Comparison of ENCODE assay signal across 35 mouse cellular contexts in the genomic region with DNA sequence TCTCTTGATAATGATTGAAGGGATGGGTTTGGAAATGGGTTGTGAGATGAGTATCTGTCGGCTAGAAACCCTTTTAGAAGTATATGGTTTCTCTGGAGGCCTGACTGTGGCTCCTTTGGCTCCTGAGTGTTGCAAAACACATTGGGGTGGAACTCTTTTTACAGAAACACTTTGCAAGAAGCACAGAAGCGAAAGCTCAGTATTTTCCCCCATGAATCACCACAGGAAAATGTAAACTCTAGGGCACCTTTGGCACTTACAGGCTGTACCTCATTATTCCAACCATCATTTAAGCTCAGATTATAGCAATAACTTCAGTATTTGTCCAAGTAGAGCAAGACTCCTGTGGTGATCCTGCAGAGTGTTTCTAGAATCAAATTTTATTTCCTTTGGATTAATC.
"Had no signal": no experiment of that assay in that cellular context is flagged by ENCODE, and none has a peak within 500 bp of the region (broad histone marks: within the 10 kb centered on the region; RNA-seq: fewer than 3 reads in every experiment).

No protein-coding gene starts in this region.

- H3K27me3 ChIP-seq: heart, embryonic 12.5 days; heart, embryonic 13.5 days; heart, embryonic 15.5 days; hindbrain, embryonic 12.5 days; hindbrain, embryonic 13.5 days; hindbrain, embryonic 15.5 days; kidney, embryonic 15.5 days had no signal

- H3K9ac ChIP-seq: heart, embryonic 12.5 days; heart, embryonic 13.5 days; heart, embryonic 15.5 days; hindbrain, embryonic 12.5 days; hindbrain, embryonic 13.5 days; hindbrain, embryonic 14.5 days; hindbrain, embryonic 15.5 days; kidney, embryonic 15.5 days had no signal

- DNase-seq: heart, postnatal 10 days; heart, postnatal 14 days; heart, postnatal 36 days; heart, postnatal 4 days; kidney, adult 11 months; kidney, adult 18-20 months; kidney, adult 2 months; kidney, adult 8-10 months; kidney, adult 9 months; kidney, postnatal 10 days; kidney, postnatal 14 days; kidney, postnatal 25 days; kidney, postnatal 36 days; kidney, postnatal 4 days; layer of hippocampus, adult 9-11 months; layer of hippocampus, postnatal 36 days had no signal

- H3K4me2 ChIP-seq: heart, embryonic 11.5 days; heart, embryonic 12.5 days; heart, embryonic 13.5 days; heart, embryonic 15.5 days; hindbrain, embryonic 12.5 days; hindbrain, embryonic 13.5 days; hindbrain, embryonic 14.5 days; hindbrain, embryonic 15.5 days; kidney, embryonic 15.5 days had no signal

- H3K4me3 ChIP-seq: heart, embryonic 10.5 days; heart, embryonic 12.5 days; heart, embryonic 13.5 days; heart, embryonic 15.5 days; hindbrain, embryonic 10.5 days; hindbrain, embryonic 12.5 days; hindbrain, embryonic 13.5 days; hindbrain, embryonic 15.5 days; kidney, embryonic 15.5 days; layer of hippocampus, adult 2 months; left cerebral cortex, adult 2 months had no signal

- H3K27ac ChIP-seq: heart, embryonic 10.5 days; heart, embryonic 13.5 days; heart, embryonic 15.5 days; hindbrain, embryonic 10.5 days; hindbrain, embryonic 12.5 days; hindbrain, embryonic 13.5 days; hindbrain, embryonic 14.5 days; hindbrain, embryonic 15.5 days; hindbrain, postnatal 0 days; kidney, embryonic 15.5 days; kidney, postnatal 0 days; layer of hippocampus, adult 2 months; left cerebral cortex, adult 2 months had no signal

- H3K9me3 ChIP-seq: heart, embryonic 10.5 days; heart, embryonic 12.5 days; heart, embryonic 13.5 days; heart, embryonic 15.5 days; hindbrain, embryonic 10.5 days; hindbrain, embryonic 12.5 days; hindbrain, embryonic 13.5 days; hindbrain, embryonic 15.5 days; kidney, embryonic 15.5 days had no signal

- H3K36me3 ChIP-seq: heart, embryonic 10.5 days; heart, embryonic 12.5 days; heart, embryonic 15.5 days; hindbrain, embryonic 10.5 days; hindbrain, embryonic 13.5 days; hindbrain, embryonic 15.5 days had no signal

- H3K4me1 ChIP-seq: heart, embryonic 15.5 days; hindbrain, embryonic 10.5 days; hindbrain, embryonic 12.5 days; hindbrain, embryonic 13.5 days; hindbrain, embryonic 15.5 days had no signal

- ATAC-seq: hindbrain, embryonic 16.5 days; hindbrain, postnatal 0 days; inflammation-experienced regulatory T-cells, adult 6 months; intestine, embryonic 16.5 days; intestine, postnatal 0 days had no signal
